Mouse (Mus musculus): ENCODE data around the gene Clk3.

DNA sequence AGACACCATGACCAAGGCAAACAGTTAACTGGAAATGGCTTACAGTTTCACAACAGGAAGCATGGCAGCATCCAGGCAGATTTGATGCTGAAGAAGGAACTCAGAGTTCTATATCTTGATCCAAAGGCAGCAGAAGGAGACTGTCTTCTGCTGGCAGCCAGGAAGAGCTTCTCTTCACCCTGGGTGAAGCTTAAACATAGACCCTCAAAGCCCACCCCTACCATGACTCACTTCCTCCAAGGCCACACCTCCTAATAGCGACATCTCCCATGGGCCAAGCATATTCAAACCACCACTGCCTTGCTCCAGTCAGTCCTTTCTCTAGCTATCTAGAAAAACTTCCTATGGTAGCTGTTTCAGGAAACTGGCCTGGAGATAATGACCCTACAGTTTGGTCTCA lies 18.6 kb downstream of the Clk3 start:
- TF ChIP-seq EP300 (IDR thresholded peaks at IDR 0.05; ENCODE audit: low read depth) (no peak), CTCF (IDR thresholded peaks at IDR 0.05; ENCODE audit: low read depth) (no peak)
